Mouse (Mus musculus) WW6 (cell line): ENCODE measurements around the gene Mdm2.

ENCODE experiments used
- DNase-seq: peaks from one replicate; pipeline ENCODE4 v3.0.0-alpha.2; 2013; ENCODE audit warnings: low read depth, low spot score

The Mdm2 gene

DNA sequence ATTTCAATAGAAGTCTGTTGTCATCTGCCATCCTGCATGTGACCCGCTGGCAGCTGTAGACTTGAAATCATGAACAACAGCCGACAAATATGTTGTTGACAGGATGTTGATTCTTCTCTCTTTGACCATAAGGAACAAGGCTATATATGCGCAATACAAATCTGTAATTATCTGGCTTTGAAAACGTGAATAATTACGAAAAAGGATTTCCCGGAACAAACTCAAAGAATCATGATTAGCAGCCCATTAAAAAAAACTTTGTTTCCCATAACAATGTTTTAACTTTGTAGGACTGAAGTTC is 53.9 kb downstream of the Mdm2 start:
- DNase-seq: no peak

DNA sequence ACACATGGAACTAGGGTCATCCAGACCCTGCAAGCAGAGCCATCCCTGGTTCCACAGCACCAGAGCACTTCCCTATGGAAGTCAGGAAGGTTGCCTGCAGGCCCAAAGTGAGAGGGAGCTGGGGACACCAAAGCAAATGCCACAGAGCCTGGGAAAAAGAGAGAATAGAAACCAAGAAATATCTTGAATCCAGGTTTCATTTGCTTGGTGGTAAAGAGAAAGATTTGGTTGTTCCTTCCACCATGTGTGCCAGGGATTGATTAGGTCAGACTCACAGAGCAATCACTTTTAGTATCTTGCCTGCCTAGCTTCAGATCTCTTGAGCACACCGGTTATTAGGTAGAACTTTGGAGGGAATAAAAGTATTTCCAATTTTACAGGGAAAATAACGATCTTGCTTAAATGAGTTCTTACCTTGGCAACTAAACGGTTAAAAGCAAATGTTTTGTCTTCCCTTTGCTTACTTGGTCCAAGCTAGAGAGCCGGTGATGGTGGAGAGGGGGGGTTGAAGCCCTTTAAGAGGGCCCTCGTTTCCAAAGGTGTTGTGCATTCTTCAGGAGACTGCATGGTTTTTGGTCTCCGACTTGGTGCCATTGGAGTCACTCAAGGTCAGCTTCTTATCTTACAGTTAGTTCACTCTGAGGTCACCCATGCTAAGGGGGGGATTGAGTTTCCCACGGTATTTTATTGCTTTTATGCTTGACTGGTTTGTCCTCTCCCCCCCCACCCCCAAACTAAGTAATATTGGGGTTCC is 54.5 kb downstream of the Mdm2 start:
- DNase-seq: no peak

DNA sequence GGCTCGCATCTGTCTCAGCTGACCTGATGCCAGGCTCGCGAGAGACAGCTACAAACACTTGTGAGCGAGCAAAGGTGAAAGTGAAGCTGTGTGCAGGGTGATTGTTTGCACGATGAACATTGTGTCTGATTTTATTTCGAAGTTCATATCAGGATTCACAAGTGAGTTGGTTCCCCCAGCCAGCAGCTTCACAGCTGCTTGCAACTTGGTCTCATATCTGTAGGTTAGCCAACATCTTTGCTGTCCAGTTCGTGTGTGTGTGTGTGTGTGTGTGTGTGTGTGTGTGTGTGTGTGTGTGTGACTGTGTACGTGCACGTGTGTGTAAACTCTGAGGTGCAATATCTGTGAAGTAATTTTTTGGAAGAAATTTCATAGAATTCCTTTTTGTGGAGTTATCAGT is 55.1 kb downstream of the Mdm2 start:
- no peak for DNase-seq

- no peak for DNase-seq
Observed at GRCm38 (mm10) chr10:117654576-117655123, 55.9 kb downstream of the Mdm2 start.

DNA sequence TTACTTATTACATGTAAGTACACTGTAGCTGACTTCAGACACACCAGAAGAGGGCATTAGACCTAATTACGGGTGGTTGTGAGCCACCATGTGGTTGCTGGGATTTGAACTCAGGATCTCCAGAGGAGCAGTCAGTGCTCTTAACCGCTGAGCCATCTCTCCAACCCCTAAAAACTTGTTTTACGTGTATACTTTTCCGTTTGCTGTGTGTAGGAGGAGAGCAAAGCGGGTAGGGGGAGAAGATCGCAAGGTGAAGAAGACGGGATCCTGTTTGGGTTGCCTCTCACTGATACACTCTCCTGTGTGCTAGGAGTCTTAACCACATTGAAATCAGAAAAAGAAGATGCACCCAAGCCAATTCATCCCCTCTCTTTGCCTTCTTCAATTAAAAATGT is 56.8 kb downstream of the Mdm2 start:
- DNase-seq: no peak

DNA sequence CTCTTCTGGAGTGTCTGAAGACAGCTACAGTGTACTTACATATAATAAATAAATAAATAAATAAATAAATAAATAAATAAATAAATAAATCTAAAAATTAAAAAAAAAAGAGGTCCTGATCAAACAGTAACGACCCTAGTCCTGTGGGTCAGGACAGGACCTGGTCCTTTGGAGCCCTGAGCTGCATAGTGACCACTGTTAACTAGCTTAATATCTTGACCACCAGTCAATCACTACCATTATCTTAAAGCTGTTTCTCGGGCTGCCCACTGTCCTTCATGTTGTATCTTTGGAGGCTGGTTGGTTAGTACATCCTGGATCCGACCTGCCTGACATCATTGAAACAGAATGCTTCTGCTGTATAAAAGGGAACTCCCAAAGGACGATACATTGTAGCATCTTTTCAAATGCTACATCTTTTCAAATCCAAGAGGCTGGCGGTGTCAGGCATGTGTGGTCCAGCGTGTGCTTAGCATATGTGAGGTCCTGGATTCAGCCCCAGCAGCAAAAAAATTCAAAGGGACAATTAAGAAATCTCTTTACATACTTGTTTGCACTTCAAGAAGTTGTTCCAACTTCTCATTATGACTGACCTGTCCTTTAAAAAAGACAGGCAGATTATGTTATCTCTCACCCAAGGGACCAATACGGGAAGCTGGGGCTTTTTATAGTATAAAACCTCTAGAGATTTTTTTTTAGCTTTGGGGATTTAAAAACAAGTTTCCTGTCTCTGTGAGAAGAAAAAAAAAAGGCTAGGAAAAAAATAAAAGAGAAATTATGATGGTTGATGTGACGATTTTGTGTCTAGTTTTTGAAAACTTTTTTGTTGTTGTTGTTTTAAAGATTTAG is 57.4 kb downstream of the Mdm2 start:
- no peak for DNase-seq

DNA sequence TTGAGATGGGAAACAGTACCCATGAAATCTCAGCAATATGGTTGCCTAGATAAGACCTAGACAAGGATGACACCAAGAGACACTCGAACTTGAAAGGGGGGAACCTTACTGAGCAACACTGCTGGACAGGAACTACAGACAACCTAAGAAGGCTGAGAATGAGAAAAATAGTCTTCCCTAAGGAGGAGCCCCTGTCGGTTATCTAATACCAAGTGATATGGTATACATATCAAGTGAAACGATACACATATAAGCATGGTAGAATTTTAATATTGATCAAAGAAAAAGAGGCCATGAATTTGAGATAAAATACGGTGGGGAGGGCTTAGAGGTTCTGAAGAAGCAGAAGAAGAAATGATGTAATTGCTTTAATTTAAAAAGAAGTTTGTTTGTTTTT is 58.2 kb downstream of the Mdm2 start:
- no peak for DNase-seq

DNA sequence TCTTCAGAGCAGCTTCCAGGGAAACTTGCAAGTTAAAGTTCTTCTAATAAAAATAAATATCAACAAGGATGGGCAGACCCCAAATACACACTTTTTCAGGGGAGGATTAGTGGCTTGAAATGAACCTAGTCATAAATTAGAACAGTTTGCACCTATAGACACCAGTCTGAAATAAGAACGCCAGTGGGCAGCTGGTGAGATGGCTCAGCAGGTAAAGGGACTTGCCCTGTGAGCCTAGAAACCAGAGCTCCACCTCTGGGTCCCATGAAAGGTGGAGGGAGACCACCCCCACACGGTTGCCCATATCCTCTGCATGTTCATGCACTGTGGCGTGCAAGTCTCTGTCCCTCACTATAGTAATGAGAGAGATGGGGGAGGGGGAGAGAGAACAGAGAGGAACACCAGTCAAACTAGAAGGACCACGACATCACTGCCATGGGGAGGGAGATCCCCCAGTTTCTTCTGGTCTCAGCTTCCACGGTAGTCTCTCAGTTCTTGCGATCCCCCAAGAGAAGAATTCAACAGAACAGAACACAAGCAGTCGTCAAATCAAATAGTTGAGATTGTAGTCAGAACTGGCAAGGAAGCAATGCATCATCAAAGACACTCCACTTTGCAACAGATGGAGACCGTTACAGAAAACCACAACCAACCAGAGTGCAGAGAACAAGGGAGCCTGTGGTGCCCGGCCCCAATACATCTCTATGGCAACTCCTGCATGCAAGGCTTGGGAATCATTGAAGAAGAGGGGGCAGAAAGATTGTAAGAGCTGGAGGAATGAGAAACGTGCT is 58.8 kb downstream of the Mdm2 start:
- DNase-seq: no peak

DNA sequence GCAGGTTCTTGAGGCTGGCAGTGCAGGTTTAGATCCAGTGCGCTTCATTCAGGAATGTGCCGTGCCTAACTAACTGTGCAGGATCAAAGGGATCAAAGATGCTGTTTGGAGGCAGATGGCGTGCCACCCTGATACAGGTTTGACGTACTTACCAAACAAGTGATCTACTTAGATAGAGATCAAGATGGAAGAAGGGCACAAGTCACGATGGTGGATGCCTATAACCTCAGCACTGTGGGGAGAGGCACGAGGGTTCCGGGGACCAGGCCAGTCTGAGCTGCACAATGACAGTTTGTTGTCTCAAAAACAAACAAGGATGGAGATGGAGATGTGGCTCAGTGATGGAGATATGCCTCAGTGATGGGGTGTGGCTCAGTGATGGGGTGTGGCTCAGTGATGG is 59.8 kb downstream of the Mdm2 start:
- DNase-seq: no peak

- no peak for DNase-seq
Observed at GRCm38 (mm10) chr10:117650042-117650655, 60.4 kb downstream of the Mdm2 start.

GRCm38 (mm10) chr10:117649292-117650041 is 61.1 kb downstream of the Mdm2 start:
- DNase-seq: no peak

GRCm38 (mm10) chr10:117648643-117649042 is 61.9 kb downstream of the Mdm2 start:
- DNase-seq: no peak

- no peak for DNase-seq
Observed at GRCm38 (mm10) chr10:117647964-117648472, 62.5 kb downstream of the Mdm2 start.

- no peak for DNase-seq
Observed at GRCm38 (mm10) chr10:117647158-117647505, 63.4 kb downstream of the Mdm2 start.

- DNase-seq: no peak
Observed at GRCm38 (mm10) chr10:117646482-117647157, 63.9 kb downstream of the Mdm2 start.

- DNase-seq: no peak
Observed at GRCm38 (mm10) chr10:117645487-117645964, 65.0 kb downstream of the Mdm2 start.

GRCm38 (mm10) chr10:117644828-117645227 is 65.7 kb downstream of the Mdm2 start:
- no peak for DNase-seq

GRCm38 (mm10) chr10:117644429-117644748 is 66.2 kb downstream of the Mdm2 start:
- DNase-seq: no peak

GRCm38 (mm10) chr10:117643711-117644428 is 66.7 kb downstream of the Mdm2 start:
- no peak for DNase-seq

GRCm38 (mm10) chr10:117643302-117643701 is 67.3 kb downstream of the Mdm2 start:
- DNase-seq: no peak
